Mouse (Mus musculus) midbrain, postnatal 0 days (tissue): ENCODE data around the gene Rbpj. TPM values are rescaled to one million over a fixed set of nuclear protein-coding genes. Genes with fewer than 3 reads are reported as not detected.

Source experiments
- ATAC-seq: fragments of 200-750 bp; cut with Nextera tagmentation; 2 replicates; pipeline ENCODE4 v1.8.0; 2017; ENCODE audit warnings: moderate number of reproducible peaks, mild to moderate bottlenecking, moderate TSS enrichment, moderate library complexity; ENCODE audit not compliant: low FRiP score
- DNase-seq: peaks from one replicate; pipeline ENCODE4 v3.0.0-alpha.2; 2015; ENCODE audit warnings: low spot score
- H3K27ac ChIP-seq: fragments of 300-500 bp; sonication (generic); 2 replicates; pipeline ENCODE4 v1.5.1; 2014; ENCODE audit warnings: low read depth, mild to moderate bottlenecking, low read length, mixed read lengths
- H3K27me3 ChIP-seq: fragments of 300-500 bp; sonication (generic); 2 replicates; pipeline ENCODE4 v1.6.1; 2014; ENCODE audit warnings: low read length, control low read depth, mixed read lengths; ENCODE audit not compliant: insufficient read depth
- H3K36me3 ChIP-seq: fragments of 300-500 bp; sonication (generic); 2 replicates; pipeline ENCODE4 v1.6.1; 2014; ENCODE audit warnings: low read length, control low read depth, mixed read lengths; ENCODE audit not compliant: insufficient read depth
- H3K4me1 ChIP-seq: fragments of 300-500 bp; sonication (generic); 2 replicates; pipeline ENCODE4 v1.6.1; 2014; ENCODE audit warnings: mild to moderate bottlenecking, control low read depth, antibody characterized with exemption, low read length, mixed read lengths; ENCODE audit not compliant: insufficient read depth
- H3K4me2 ChIP-seq: fragments of 300-500 bp; sonication (generic); 2 replicates; pipeline ENCODE4 v1.6.1; 2014; ENCODE audit warnings: low read depth, mild to moderate bottlenecking, low read length, mixed read lengths; ENCODE audit not compliant: poor library complexity, severe bottlenecking
- H3K4me3 ChIP-seq: fragments of 300-500 bp; sonication (generic); 2 replicates; pipeline ENCODE4 v1.5.1; 2014; ENCODE audit warnings: low read depth, mild to moderate bottlenecking, low read length, moderate library complexity
- H3K9ac ChIP-seq: fragments of 300-500 bp; sonication (generic); replicated peaks from 2 replicates; pipeline ENCODE4 v1.6.1; 2014; ENCODE audit warnings: mild to moderate bottlenecking, low read length, moderate library complexity, mixed read lengths; ENCODE audit not compliant: poor library complexity, severe bottlenecking
- H3K9me3 ChIP-seq: fragments of 300-500 bp; sonication (generic); 2 replicates; pipeline ENCODE4 v1.6.1; 2016; ENCODE audit warnings: low read length, control low read depth
- CTCF ChIP-seq: IDR thresholded peaks from 2 replicates; pipeline ENCODE4 v1.5.1; 2016; ENCODE audit warnings: antibody characterized with exemption, mild to moderate bottlenecking
- WGBS: fragments of 180-500 bp; shearing (Covaris S2); extraction: QIAGEN DNeasy Blood & Tissue Kit; methylation state at CpG from one replicate; pipeline ENCODE4 v1.1.7; 2014; 5-methylcytosine and 5-hydroxymethylcytosine counted together
- polyA plus RNA-seq: library from polyadenylated mRNA; unstranded; fragments of >200 nt; fragmentation: Nextera tagmentation; extraction: Ambion mirVana; gene quantifications from 2 replicates; pipeline ENCODE4 v1.2.1, GENCODE M21; 2015
- total RNA-seq: library from RNA; depleted of rRNA; stranded (reverse); fragments of >200 nt; gene quantifications from 2 replicates; pipeline ENCODE4 v1.2.3, GENCODE M21; 2014

Gene Rbpj
- total and polyA plus RNA-seq, 2 experiments from 2014 or later = 14.8 to 21.0 TPM

DNA sequence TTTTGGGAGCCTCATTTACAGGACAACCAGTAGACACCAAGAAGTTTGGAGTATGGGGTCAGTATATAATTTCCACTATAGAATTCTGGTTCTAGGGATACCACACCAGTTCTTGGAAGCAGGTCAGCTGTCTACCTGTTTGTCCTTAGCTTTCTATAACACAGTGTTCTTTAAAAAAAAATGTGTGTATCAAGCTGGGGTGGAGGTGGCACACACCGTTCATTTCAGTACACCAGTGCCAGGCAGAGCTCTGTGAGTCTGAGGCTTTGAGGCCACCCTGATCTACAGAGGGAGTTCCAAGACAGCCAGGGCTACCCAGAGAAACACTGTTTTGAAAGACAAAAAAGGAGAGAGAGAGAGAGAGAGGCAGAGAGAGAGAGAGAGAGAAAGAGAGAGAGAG, 87.3 kb downstream of the Rbpj start:
- no peaks in the 10 kb centered on the region for H3K4me1 ChIP-seq
- ATAC-seq = no peak
- TF ChIP-seq CTCF = no peak
- H3K4me2 ChIP-seq = no peak overlapping the region
- no peaks in the 10 kb centered on the region for H3K9me3 ChIP-seq
- no peaks in the 10 kb centered on the region for H3K36me3 ChIP-seq
- H3K27ac ChIP-seq = no peak overlapping the region
- H3K4me3 ChIP-seq = no peak overlapping the region
- WGBS = 96% methylated on average over 1 of the region's 1 CpGs
- no peak for DNase-seq
- H3K27me3 ChIP-seq = no peaks in the 10 kb centered on the region
- no peak overlapping the region for H3K9ac ChIP-seq

DNA sequence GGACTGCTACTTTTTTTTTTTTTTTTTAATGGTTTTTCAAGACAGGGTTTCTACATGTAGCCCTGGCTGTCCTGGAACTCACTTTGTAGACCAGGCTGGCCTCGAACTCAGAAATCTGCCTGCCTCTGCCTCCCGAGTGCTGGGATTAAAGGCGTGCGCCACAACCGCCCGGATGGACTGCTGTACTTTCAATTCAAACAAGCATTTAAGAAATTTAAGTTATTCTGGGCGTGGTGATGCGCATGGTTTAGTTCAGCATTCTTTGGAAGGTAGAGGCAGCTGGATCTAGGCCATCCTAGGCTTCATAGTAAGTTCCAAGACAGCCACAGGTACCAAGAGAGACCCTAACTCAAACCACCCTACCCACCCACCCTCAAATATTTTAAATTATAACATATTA, 88.2 kb downstream of the Rbpj start:
- TF ChIP-seq CTCF = no peak
- H3K4me3 ChIP-seq = no peak overlapping the region
- H3K9me3 ChIP-seq = no peaks in the 10 kb centered on the region
- 96% methylated on average over 8 of the region's 8 CpGs for WGBS
- no peak for DNase-seq
- no peaks in the 10 kb centered on the region for H3K27me3 ChIP-seq
- H3K36me3 ChIP-seq = no peaks in the 10 kb centered on the region
- no peak overlapping the region for H3K9ac ChIP-seq
- no peak overlapping the region for H3K4me2 ChIP-seq
- H3K27ac ChIP-seq = no peak overlapping the region
- ATAC-seq = no peak
- no peaks in the 10 kb centered on the region for H3K4me1 ChIP-seq

- TF ChIP-seq CTCF = no peak
- DNase-seq = no peak
- Histone ChIP-seq H3K9me3 (no peaks in the 10 kb centered on the region), H3K27ac (no peak overlapping the region), H3K36me3 (no peaks in the 10 kb centered on the region), H3K27me3 (no peaks in the 10 kb centered on the region), H3K4me1 (no peaks in the 10 kb centered on the region), H3K4me3 (no peak overlapping the region), H3K4me2 (no peak overlapping the region), H3K9ac (no peak overlapping the region)
- 84% methylated on average over 4 of the region's 4 CpGs for WGBS
- no peak for ATAC-seq
Observed at GRCm38 (mm10) chr5:53554926-53555325, 89.0 kb downstream of the Rbpj start.

- no peak for DNase-seq
- H3K9me3 ChIP-seq = no peaks in the 10 kb centered on the region
- no peak for TF ChIP-seq CTCF
- H3K4me2 ChIP-seq = no peak overlapping the region
- no peak overlapping the region for H3K27ac ChIP-seq
- H3K27me3 ChIP-seq = no peaks in the 10 kb centered on the region
- 95% methylated on average over 8 of the region's 8 CpGs for WGBS
- no peaks in the 10 kb centered on the region for H3K36me3 ChIP-seq
- H3K4me1 ChIP-seq = no peaks in the 10 kb centered on the region
- no peak for ATAC-seq
- no peak overlapping the region for H3K9ac ChIP-seq
- no peak overlapping the region for H3K4me3 ChIP-seq
Observed at GRCm38 (mm10) chr5:53555474-53555873, 89.5 kb downstream of the Rbpj start.

DNA sequence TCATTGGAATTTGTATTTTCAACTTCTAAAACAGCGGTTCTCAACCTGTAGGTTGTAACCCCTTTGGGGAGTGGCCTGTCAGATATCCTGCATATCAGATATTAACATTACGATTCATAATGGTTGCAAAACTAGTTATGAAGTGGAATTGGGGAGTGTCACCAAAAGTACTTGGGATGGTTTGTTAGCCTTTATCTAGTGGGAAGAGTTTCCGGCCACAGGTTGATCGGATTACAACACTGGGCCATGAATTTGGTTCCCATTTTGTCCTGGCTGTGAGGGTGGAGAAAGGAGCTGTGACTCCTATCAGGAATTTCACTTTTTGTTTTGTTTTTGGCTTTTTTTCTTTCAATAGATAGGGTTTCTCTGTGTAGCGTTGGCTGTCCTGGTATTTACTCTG, 90.0 kb downstream of the Rbpj start:
- Histone ChIP-seq H3K27ac (no peak overlapping the region), H3K36me3 (no peaks in the 10 kb centered on the region), H3K4me1 (no peaks in the 10 kb centered on the region), H3K27me3 (no peaks in the 10 kb centered on the region), H3K9ac (no peak overlapping the region), H3K9me3 (no peaks in the 10 kb centered on the region), H3K4me2 (no peak overlapping the region), H3K4me3 (no peak overlapping the region)
- 96% methylated on average over 5 of the region's 5 CpGs for WGBS
- no peak for DNase-seq
- no peak for ATAC-seq
- no peak for TF ChIP-seq CTCF

DNA sequence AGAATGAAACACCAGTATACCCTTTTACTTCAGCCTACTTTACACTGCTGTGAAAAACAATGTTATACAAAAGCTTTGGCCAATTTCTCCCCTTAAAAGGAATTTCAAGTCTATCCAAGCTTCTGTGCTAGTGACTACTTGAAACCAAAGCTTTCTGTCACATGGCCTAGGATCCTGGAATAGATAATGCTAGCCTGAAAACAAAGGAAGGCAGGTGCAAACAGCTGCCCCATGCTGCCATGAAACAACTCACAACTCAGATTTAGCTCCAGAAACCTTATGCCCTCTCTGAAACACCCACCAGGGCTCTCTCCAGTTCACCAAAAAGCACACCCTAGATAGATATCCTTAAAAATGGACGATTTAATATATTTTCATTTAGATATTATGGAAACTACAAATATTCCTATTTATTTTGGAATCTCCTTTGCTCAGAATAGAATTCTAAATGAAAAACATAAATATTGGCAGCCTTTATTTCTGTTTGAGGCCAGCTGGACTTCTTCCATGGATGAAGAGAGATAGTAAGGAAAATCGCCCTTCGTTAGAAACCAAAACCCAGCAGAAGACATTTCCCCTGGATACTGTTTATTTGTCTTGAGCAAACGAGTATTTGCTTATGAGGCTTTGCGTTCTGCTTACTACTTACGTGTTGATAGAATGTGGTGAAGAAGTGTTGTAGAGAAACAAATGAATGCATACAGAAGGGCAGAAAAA, 91.8 kb downstream of the Rbpj start:
- Histone ChIP-seq H3K27ac (no peak overlapping the region), H3K4me2 (no peak overlapping the region), H3K4me3 (no peak overlapping the region), H3K36me3 (no peaks in the 10 kb centered on the region), H3K9ac (no peak overlapping the region), H3K4me1 (no peaks in the 10 kb centered on the region), H3K9me3 (no peaks in the 10 kb centered on the region), H3K27me3 (no peaks in the 10 kb centered on the region)
- no peak for TF ChIP-seq CTCF
- ATAC-seq (no peak), DNase-seq (no peak)
- WGBS = 82% methylated on average over 6 of the region's 6 CpGs
